Mouse (Mus musculus): ENCODE measurements around the gene Hbp1. TPM values are rescaled to one million over a fixed set of nuclear protein-coding genes. Genes with fewer than 3 reads are reported as not detected.
A peak's percentile ranks its signal among the peaks of the same experiment; 100 is the strongest.

The Hbp1 gene
- polyA plus RNA-seq (2015; fragmentation: Nextera tagmentation; extraction: Ambion mirVana), result 72.0 and 77.2 TPM in 2 replicates

GRCm38 (mm10) chr12:31949759-31950658, at the start of gene Hbp1:
TSS of gene Hbp1 (minus strand) at chr12:31950535.
- H3K27ac ChIP-seq (replicated peaks), result peak within 1 kb of the TSS; percentile 98
- under 1% methylated on average over 66 of the region's 71 CpGs for WGBS
- peak within 1 kb of the TSS; percentile 93 for H3K9ac ChIP-seq
- no peaks in the 10 kb centered on the region for H3K36me3 ChIP-seq
- H3K4me3 ChIP-seq, result peak within 1 kb of the TSS; percentile 86
- ATAC-seq (ENCODE audit: low read depth), result peak; percentile 97
- peak within 1 kb of the TSS; percentile 71 for H3K4me2 ChIP-seq
- H3K9me3 ChIP-seq, result no peaks in the 10 kb centered on the region
- H3K27me3 ChIP-seq, result no peaks in the 10 kb centered on the region
- H3K4me1 ChIP-seq (replicated peaks), result peaks cover 15% of the 10 kb centered on the region

GRCm38 (mm10) chr12:31998706-31999105, 48.4 kb upstream of the Hbp1 start:
- H3K9me3 ChIP-seq, result no peaks in the 10 kb centered on the region
- H3K27me3 ChIP-seq, result no peaks in the 10 kb centered on the region
- no peak overlapping the region for H3K4me2 ChIP-seq
- ATAC-seq (ENCODE audit: low read depth), result no peak
- no peaks in the 10 kb centered on the region for H3K36me3 ChIP-seq
- peaks cover 11% of the 10 kb centered on the region; the same call in 1 of the 2 replicates for H3K4me1 ChIP-seq (replicated peaks)
- WGBS, result 88% methylated on average over 5 of the region's 5 CpGs
- no peak overlapping the region for H3K9ac ChIP-seq
- no peak overlapping the region for H3K4me3 ChIP-seq
- no peak overlapping the region for H3K27ac ChIP-seq (replicated peaks)

- ATAC-seq (ENCODE audit: low read depth), result no peak
- Histone ChIP-seq H3K4me3 (no peak overlapping the region), H3K27ac (replicated peaks) (no peak overlapping the region), H3K4me1 (replicated peaks) (peaks cover 11% of the 10 kb centered on the region; the same call in 1 of the 2 replicates), H3K36me3 (0 out of 2 replicates have a peak, but pooled peaks cover 2% of the 10 kb centered on the region), H3K9ac (no peak overlapping the region), H3K9me3 (no peaks in the 10 kb centered on the region), H3K27me3 (no peaks in the 10 kb centered on the region), H3K4me2 (no peak overlapping the region)
- WGBS, result 88% methylated on average over 3 of the region's 3 CpGs
Measured at GRCm38 (mm10) chr12:31997328-31997878, 47.1 kb upstream of the Hbp1 start.

- WGBS, result 79% methylated on average over 5 of the region's 5 CpGs
- Histone ChIP-seq H3K27ac (replicated peaks) (no peak overlapping the region), H3K27me3 (no peaks in the 10 kb centered on the region), H3K4me2 (no peak overlapping the region), H3K4me1 (replicated peaks) (peaks cover 11% of the 10 kb centered on the region; the same call in 1 of the 2 replicates), H3K9me3 (no peaks in the 10 kb centered on the region), H3K36me3 (0 out of 2 replicates have a peak, but pooled peaks cover 3% of the 10 kb centered on the region), H3K4me3 (no peak overlapping the region), H3K9ac (no peak overlapping the region)
- no peak for ATAC-seq (ENCODE audit: low read depth)
Measured at GRCm38 (mm10) chr12:31996877-31997276, 46.5 kb upstream of the Hbp1 start.

GRCm38 (mm10) chr12:31990575-31990974, 40.2 kb upstream of the Hbp1 start:
- H3K9ac ChIP-seq, result no peak overlapping the region
- no peak overlapping the region for H3K4me3 ChIP-seq
- H3K27me3 ChIP-seq, result no peaks in the 10 kb centered on the region
- ATAC-seq (ENCODE audit: low read depth), result no peak
- 0 out of 2 replicates have a peak, but pooled peaks cover 4% of the 10 kb centered on the region for H3K4me1 ChIP-seq (replicated peaks)
- H3K27ac ChIP-seq (replicated peaks), result no peak overlapping the region
- H3K4me2 ChIP-seq, result no peak overlapping the region
- H3K9me3 ChIP-seq, result no peaks in the 10 kb centered on the region
- H3K36me3 ChIP-seq, result 0 out of 2 replicates have a peak, but pooled peaks cover 10% of the 10 kb centered on the region
- 86% methylated on average over 4 of the region's 4 CpGs for WGBS

- ATAC-seq (ENCODE audit: low read depth), result no peak
- no peak overlapping the region for H3K9ac ChIP-seq
- H3K27ac ChIP-seq (replicated peaks), result no peak overlapping the region
- H3K4me1 ChIP-seq (replicated peaks), result 0 out of 2 replicates have a peak, but pooled peaks cover 4% of the 10 kb centered on the region
- H3K36me3 ChIP-seq, result 0 out of 2 replicates have a peak, but pooled peaks cover 10% of the 10 kb centered on the region
- H3K27me3 ChIP-seq, result no peaks in the 10 kb centered on the region
- no peak overlapping the region for H3K4me2 ChIP-seq
- no peaks in the 10 kb centered on the region for H3K9me3 ChIP-seq
- H3K4me3 ChIP-seq, result no peak overlapping the region
Measured at GRCm38 (mm10) chr12:31989726-31990125, 39.4 kb upstream of the Hbp1 start.

GRCm38 (mm10) chr12:31986463-31986862, 36.1 kb upstream of the Hbp1 start:
- no peak overlapping the region for H3K4me2 ChIP-seq
- 89% methylated on average over 2 of the region's 2 CpGs for WGBS

GRCm38 (mm10) chr12:31985738-31986137, 35.4 kb upstream of the Hbp1 start:
- Histone ChIP-seq H3K9me3 (no peaks in the 10 kb centered on the region), H3K4me2 (no peak overlapping the region), H3K4me1 (replicated peaks) (peaks cover 5% of the 10 kb centered on the region; the same call in 1 of the 2 replicates), H3K9ac (no peak overlapping the region), H3K36me3 (0 out of 2 replicates have a peak, but pooled peaks cover 7% of the 10 kb centered on the region), H3K27me3 (no peaks in the 10 kb centered on the region), H3K27ac (replicated peaks) (no peak overlapping the region), H3K4me3 (no peak overlapping the region)
- no peak for ATAC-seq (ENCODE audit: low read depth)
- WGBS, result 92% methylated on average over 6 of the region's 6 CpGs

More at GRCm38 (mm10) chr12:31986463-31986862, 36.1 kb upstream of the Hbp1 start:
- Histone ChIP-seq H3K4me1 (replicated peaks) (peaks cover 5% of the 10 kb centered on the region; the same call in 1 of the 2 replicates), H3K27ac (replicated peaks) (no peak overlapping the region), H3K9me3 (no peaks in the 10 kb centered on the region), H3K36me3 (0 out of 2 replicates have a peak, but pooled peaks cover 7% of the 10 kb centered on the region), H3K4me3 (no peak overlapping the region), H3K9ac (no peak overlapping the region), H3K27me3 (no peaks in the 10 kb centered on the region)
- no peak for ATAC-seq (ENCODE audit: low read depth)

GRCm38 (mm10) chr12:31984664-31985063, 34.3 kb upstream of the Hbp1 start:
- ATAC-seq (ENCODE audit: low read depth), result no peak
- Histone ChIP-seq H3K4me2 (no peak overlapping the region), H3K36me3 (0 out of 2 replicates have a peak, but pooled peaks cover 7% of the 10 kb centered on the region), H3K27ac (replicated peaks) (no peak overlapping the region), H3K27me3 (no peaks in the 10 kb centered on the region), H3K4me1 (replicated peaks) (peaks cover 5% of the 10 kb centered on the region; the same call in 1 of the 2 replicates), H3K9ac (no peak overlapping the region), H3K9me3 (no peaks in the 10 kb centered on the region), H3K4me3 (no peak overlapping the region)
- 80% methylated on average over 12 of the region's 12 CpGs for WGBS

GRCm38 (mm10) chr12:31984206-31984605, 33.9 kb upstream of the Hbp1 start:
- no peak overlapping the region for H3K27ac ChIP-seq (replicated peaks)
- WGBS, result 51% methylated on average over 2 of the region's 2 CpGs

GRCm38 (mm10) chr12:31983769-31984168, 33.4 kb upstream of the Hbp1 start:
- ATAC-seq (ENCODE audit: low read depth), result no peak
- no peaks in the 10 kb centered on the region for H3K27me3 ChIP-seq
- H3K27ac ChIP-seq (replicated peaks), result no peak overlapping the region
- 0 out of 2 replicates have a peak, but pooled peaks cover 7% of the 10 kb centered on the region for H3K36me3 ChIP-seq
- no peak overlapping the region for H3K4me3 ChIP-seq
- H3K4me1 ChIP-seq (replicated peaks), result peaks cover 5% of the 10 kb centered on the region; the same call in 1 of the 2 replicates
- H3K9ac ChIP-seq, result no peak overlapping the region
- 69% methylated on average over 6 of the region's 6 CpGs for WGBS
- no peaks in the 10 kb centered on the region for H3K9me3 ChIP-seq
- H3K4me2 ChIP-seq, result no peak overlapping the region

More at GRCm38 (mm10) chr12:31984206-31984605, 33.9 kb upstream of the Hbp1 start:
- Histone ChIP-seq H3K4me2 (no peak overlapping the region), H3K9ac (no peak overlapping the region), H3K9me3 (no peaks in the 10 kb centered on the region), H3K27me3 (no peaks in the 10 kb centered on the region), H3K4me3 (no peak overlapping the region), H3K4me1 (replicated peaks) (peaks cover 5% of the 10 kb centered on the region; the same call in 1 of the 2 replicates), H3K36me3 (0 out of 2 replicates have a peak, but pooled peaks cover 7% of the 10 kb centered on the region)
- ATAC-seq (ENCODE audit: low read depth), result no peak

- no peak overlapping the region for H3K4me3 ChIP-seq
- H3K4me1 ChIP-seq (replicated peaks), result peaks cover 5% of the 10 kb centered on the region; the same call in 1 of the 2 replicates
- 0 out of 2 replicates have a peak, but pooled peaks cover 7% of the 10 kb centered on the region for H3K36me3 ChIP-seq
- no peak overlapping the region for H3K27ac ChIP-seq (replicated peaks)
- peak; percentile 22; the same call in 1 of the 2 replicates for ATAC-seq (ENCODE audit: low read depth)
- no peak overlapping the region for H3K9ac ChIP-seq
- no peaks in the 10 kb centered on the region for H3K27me3 ChIP-seq
- no peak overlapping the region for H3K4me2 ChIP-seq
- no peaks in the 10 kb centered on the region for H3K9me3 ChIP-seq
- WGBS, result 51% methylated on average over 7 of the region's 7 CpGs
Measured at GRCm38 (mm10) chr12:31983238-31983637, 32.9 kb upstream of the Hbp1 start.
